Mouse (Mus musculus) gastrocnemius, postnatal 25 days (tissue): ENCODE results near the gene Phlpp1. TPM values are rescaled to one million over a fixed set of nuclear protein-coding genes. Genes with fewer than 3 reads are reported as not detected.
A peak's percentile ranks its signal among the peaks of the same experiment; 100 is the strongest.

ENCODE experiments used
- DNase-seq: peaks from one replicate; pipeline ENCODE4 v3.0.0; 2022
- long read RNA-seq, 2 experiments: library from polyadenylated mRNA; stranded (forward); transcript quantifications; one replicate each; pipeline ENCODE4 v2.0.0; 2021
- total RNA-seq, 2 experiments: library from RNA; stranded (reverse); gene quantifications; 1 replicate in 1 of 2; 2 replicates in 1 of 2; pipeline ENCODE4 v1.2.3; 2021

Phlpp1 gene
- total RNA-seq: 1 to 10 TPM; 5.4 to 5.7 TPM
- long read RNA-seq, experiment 1, partial matches to known transcripts: 1 of 3 reads
- long read RNA-seq, experiment 1, other reads (novel, unspliced or antisense): 2 of 3 reads
- long read RNA-seq, experiment 2, partial matches to known transcripts: 2 of 3 reads
- long read RNA-seq, experiment 2, other reads (novel, unspliced or antisense): 1 of 3 reads

- DNase-seq: peak; percentile 100
Observed at GRCm38 (mm10) chr1:106171241-106172220, at the start of gene Phlpp1. Gene Phlpp1, plus strand, starts transcription at chr1:106171752.

DNA sequence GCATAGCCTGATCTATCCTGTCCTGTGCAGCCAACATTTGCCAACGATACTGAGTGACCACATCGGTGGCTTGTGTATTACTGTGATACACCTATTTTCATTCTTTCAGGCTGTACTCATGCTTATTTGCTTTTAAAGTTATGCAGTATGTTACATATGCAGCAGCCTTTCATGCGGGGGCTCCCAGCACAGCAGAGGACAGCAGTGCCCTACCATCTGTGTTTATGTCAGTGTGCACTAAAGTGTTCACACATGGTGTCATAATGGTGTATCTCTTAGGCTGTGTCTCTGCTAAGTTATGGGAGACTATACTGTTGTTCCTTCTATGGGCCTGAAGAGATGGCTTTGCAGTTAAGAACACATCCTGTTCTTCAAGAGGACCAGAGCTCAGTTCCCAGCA lies 45.0 kb upstream of the Phlpp1 start:
- DNase-seq: no peak

DNA sequence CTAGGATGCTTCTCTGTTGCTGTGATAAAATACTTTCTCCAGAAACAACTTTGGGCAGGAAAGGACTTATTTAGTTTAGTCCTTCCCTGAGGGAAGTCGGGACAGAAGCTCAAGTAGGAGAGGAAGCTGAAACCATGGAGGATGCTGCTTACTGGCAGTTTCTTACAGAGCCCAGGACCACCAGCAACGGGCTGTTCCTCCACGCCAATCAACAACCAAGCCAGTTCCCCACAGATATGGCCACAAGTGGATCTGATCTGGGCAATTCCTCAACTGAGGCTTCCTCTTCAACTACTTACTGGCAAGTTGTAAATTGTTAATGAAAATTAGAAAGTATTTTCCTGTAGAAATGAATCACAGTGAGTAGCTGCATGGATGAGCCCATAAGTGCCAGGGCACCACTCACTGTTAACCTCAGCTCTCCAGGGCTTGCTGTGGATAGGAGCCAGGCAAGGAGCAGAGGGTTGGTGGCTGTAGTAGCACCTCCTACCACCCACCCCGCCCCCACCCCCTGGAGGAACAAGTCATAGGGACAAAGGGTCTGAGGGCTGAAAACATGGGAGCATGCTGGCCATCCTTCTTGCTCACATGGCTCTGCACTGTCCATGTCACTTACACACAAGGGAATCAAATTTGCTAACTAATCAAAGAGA lies 39.7 kb upstream of the Phlpp1 start:
- DNase-seq: no peak

GRCm38 (mm10) chr1:106132350-106132700 lies 39.2 kb upstream of the Phlpp1 start:
- DNase-seq: no peak

DNA sequence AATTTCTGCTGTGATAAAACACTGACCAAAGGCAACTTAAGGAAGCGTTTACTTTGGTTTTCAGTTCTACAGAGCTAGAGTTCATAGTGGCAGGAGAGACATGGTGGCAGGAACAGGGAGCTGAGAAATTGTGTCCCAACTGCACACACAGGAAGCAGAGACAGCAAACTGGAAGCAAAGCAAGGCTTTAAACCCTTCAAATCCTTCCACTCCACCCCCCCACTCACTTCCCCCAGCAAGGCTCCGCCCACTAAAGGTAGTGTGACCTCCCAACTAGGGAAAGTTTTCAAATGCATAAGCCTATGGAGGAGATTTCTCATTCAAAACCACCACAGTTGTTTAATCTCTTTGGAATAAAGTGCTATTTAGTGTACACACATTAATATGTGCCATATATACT lies 32.9 kb upstream of the Phlpp1 start:
- no peak for DNase-seq

GRCm38 (mm10) chr1:106139137-106139536 lies 32.4 kb upstream of the Phlpp1 start:
- DNase-seq: no peak

DNA sequence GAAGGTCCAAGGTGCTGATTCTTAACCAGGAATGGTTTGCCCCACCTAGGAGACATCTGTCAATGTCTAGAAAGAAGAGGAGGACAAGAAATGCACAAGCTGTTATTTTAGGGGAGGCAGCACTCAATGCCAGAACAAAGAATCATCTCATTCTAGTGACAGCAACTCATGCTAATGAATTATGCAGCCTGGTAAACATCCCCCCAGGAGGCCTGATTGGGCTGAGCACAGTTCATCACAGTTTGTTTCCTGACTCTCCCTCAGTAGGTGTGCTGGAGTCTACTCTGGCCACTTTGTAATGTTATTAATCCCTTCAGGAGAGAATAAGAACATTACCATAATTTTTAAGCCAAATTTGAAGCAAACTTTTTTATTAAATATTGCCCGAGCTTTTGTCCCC lies 29.5 kb upstream of the Phlpp1 start:
- no peak for DNase-seq

GRCm38 (mm10) chr1:106144534-106144933 lies 27.0 kb upstream of the Phlpp1 start:
- DNase-seq: no peak

GRCm38 (mm10) chr1:106145055-106145454 lies 26.5 kb upstream of the Phlpp1 start:
- DNase-seq: no peak

GRCm38 (mm10) chr1:106145565-106146190 lies 25.9 kb upstream of the Phlpp1 start:
- DNase-seq: no peak

DNA sequence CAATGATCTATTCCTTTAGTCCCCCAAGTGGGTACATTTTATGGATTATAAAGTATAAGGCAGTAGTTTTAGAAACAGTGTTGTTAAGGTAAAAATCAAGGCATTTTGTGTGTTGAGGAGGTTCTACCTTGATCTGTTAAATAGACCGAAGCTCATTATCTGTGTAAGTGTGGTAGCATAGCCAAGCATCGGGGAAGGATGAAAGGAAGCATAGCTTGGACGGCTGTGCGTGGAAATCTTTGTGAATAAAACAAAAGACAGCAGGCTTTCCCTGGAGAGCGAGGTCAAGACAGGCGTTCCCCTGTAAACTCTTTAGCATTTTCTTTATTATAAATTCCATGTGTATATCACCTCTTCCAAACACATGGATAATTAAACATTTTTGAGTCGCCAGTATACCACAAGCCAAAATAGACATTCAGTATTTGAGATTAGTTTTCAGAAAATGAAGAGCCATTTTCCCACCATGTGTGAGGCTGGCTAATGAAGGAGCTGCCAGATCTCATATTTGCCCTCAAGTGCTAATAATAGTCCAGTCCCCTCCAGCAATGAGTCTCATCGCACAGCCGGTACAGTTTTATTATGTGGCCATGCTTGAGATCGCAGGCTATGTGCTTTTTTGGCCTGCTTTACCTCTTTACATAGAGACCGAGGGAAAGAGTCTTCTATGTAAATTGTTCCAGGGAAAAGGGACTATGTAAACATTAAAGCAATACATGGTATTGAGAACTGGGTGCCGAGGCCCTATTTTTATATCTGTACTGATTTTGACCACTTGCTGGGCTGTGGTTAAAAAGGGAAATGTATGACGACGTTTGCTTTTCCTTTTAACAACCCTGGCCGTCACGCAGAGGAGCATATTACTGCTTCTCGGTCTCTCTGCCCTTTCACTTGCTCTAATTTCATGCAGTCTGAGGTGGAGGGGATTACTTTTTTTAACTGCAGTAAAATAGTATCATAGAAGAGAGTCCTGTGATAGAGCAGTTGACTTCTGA lies 22.9 kb upstream of the Phlpp1 start:
- no peak for DNase-seq

DNA sequence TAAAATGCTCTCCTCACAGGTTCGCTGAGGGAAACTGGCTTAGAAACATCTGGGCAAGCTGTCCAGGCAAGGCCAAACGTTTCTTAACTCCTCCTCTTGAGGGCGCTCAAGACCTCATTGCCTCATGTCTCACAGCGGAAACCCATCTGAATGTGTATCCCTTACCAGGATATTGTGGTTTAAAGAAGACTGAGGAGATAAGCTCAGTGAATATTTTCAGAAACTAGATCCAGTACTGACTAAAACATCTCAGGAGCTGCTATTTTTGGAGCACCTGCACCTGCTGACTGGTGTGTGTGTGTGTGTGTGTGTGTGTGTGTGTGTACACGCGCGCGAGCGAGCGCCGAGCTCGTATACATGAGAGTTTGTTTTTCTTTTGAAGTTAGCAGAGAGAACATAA lies 19.7 kb upstream of the Phlpp1 start:
- no peak for DNase-seq

GRCm38 (mm10) chr1:106152742-106153141 lies 18.8 kb upstream of the Phlpp1 start:
- no peak for DNase-seq

GRCm38 (mm10) chr1:106154590-106154989 lies 17.0 kb upstream of the Phlpp1 start:
- DNase-seq: no peak

- DNase-seq: no peak
Observed at GRCm38 (mm10) chr1:106155087-106155567, 16.4 kb upstream of the Phlpp1 start.

DNA sequence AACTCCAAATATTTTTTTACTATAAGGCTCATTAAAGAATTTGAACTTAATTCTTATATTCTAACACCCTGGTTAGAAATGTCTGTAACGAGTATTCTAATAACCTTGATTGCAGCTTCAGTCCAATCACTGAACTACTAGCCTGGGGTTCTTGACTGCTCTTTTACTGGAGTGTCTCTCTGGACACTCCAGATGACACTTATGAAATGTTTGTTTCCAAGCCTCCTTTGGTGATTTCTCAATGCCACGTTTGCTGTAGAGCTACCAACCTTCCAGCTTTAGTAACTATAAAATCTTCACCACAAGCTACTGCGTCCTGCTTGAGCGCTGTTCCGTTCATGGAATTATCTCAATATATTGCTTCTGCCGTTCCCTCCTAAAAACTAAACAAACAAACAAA lies 15.8 kb upstream of the Phlpp1 start:
- no peak for DNase-seq

DNA sequence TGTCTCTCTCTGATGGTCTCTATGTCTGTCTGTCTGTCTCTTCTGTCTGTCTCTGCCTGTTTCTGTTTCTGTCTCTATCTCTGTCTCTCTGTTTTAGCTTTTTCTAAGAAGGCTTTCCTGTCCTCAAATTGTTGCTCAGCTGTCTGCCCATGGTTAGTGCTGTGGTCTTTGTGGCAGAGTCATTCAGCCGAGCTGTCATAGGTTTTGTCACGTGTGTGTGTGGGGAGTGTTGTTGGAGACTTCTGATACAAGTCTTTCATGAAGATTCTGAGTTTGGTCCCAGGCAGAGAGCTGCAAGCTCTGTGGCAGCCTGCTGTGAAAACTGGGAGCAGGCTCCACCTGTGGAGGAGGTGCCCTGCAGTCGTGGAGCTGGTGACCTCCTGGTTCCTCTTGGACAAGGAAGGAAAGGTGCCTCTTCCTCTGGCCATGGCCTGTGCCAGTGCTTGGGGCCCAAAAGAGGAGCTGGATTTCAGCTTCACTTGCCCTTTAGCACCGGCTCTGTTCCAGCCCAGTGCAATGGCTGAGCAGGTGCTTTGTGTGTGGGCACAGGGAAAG lies 13.5 kb upstream of the Phlpp1 start:
- no peak for DNase-seq

DNA sequence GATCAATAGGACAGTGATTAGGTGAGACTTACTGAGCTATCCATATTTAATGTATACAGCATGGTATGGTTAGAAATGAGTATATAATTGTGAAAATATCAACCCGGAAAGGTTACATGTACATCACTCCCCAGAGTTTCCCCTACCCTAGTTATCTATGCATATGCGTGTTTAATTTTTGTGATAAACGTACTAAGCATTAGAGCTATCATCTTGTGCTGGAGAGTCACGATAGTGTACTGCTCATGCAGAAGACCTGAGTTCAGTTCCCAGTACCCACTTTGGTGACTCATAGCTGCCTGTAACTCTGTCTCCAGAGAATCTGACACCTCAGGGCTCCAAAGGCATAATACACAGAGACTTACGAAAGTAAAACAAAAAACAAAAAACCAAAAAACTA lies 11.9 kb upstream of the Phlpp1 start:
- DNase-seq: no peak

DNA sequence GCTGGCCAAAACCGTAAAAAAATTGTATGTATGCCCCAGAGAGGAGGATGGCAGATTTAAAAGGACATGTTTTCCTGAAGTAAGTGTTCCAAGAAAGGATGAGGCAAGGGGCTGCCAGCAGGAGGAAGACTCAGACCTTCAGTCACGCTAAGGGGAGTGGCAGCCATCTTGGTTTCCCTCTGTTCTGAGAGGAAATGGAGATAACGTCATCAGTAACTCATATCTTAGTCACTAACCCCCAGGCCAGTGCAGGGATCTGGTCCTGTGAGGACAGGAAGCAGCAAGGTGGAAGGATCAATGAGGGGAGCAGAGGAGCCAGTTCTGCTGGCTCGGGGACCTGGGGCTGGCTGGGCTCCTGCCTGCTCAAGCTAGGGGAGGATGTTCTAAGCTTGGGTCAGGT lies 10.6 kb upstream of the Phlpp1 start:
- no peak for DNase-seq

DNA sequence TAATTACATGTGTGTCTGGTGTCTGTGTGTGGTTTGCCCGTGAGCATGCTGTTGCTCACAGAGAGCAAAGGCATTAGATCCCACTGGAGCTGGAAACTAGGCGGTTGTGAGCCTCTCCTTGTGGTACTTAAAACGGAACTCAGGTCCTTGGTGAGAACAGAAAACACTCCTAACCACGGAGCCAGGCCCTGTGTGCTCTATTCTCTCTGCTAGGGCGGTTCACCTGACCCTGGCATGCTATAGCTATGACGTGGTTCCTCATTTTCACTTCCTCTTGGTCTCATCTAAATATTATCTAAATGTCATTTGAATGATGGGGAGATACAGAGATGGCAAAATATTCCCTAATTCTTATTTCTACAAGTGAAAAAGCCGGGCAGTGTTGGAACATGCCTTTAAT lies 9.0 kb upstream of the Phlpp1 start:
- DNase-seq: no peak

GRCm38 (mm10) chr1:106163401-106163800 lies 8.2 kb upstream of the Phlpp1 start:
- DNase-seq: no peak
